Mouse (Mus musculus) midbrain, embryonic 10.5 days (tissue): ENCODE measurements around the gene Galntl6. TPM values are rescaled to one million over a fixed set of nuclear protein-coding genes. Genes with fewer than 3 reads are reported as not detected.

Experiments
- DNase-seq: peaks from one replicate; pipeline ENCODE4 v3.0.0-alpha.2; 2017; ENCODE audit warnings: low spot score
- H3K27ac ChIP-seq: fragments of 300-500 bp; sonication (generic); replicated peaks from 2 replicates; pipeline ENCODE4 v1.5.1; 2016; ENCODE audit warnings: mild to moderate bottlenecking
- H3K27me3 ChIP-seq: fragments of 300-500 bp; sonication (generic); 2 replicates; pipeline ENCODE4 v1.6.1; 2016; ENCODE audit warnings: low read depth, mild to moderate bottlenecking; ENCODE audit not compliant: poor library complexity, severe bottlenecking
- H3K36me3 ChIP-seq: fragments of 300-500 bp; sonication (generic); 2 replicates; pipeline ENCODE4 v1.6.1; 2016; ENCODE audit warnings: mild to moderate bottlenecking, moderate library complexity
- H3K4me1 ChIP-seq: fragments of 300-500 bp; sonication (generic); 2 replicates; pipeline ENCODE4 v1.6.1; 2016
- H3K4me3 ChIP-seq: fragments of 300-500 bp; sonication (generic); 2 replicates; pipeline ENCODE4 v1.5.1; 2016; ENCODE audit warnings: mild to moderate bottlenecking, moderate library complexity
- H3K9me3 ChIP-seq: fragments of 300-500 bp; sonication (generic); replicated peaks from 2 replicates; pipeline ENCODE4 v1.6.1; 2016; ENCODE audit warnings: mild to moderate bottlenecking
- WGBS: fragments of 180-500 bp; shearing (Covaris S2); methylation state at CpG from one replicate; pipeline ENCODE4 v1.1.7; 2016; 5-methylcytosine and 5-hydroxymethylcytosine counted together
- polyA plus RNA-seq: library from polyadenylated mRNA; unstranded; fragments of >200 nt; fragmentation: Nextera tagmentation; extraction: Ambion mirVana; gene quantifications from 2 replicates; pipeline ENCODE4 v1.2.1, GENCODE M21; 2016

Gene Galntl6
- polyA plus RNA-seq, 1 experiment from 2014 or later = 0.37 TPM

DNA sequence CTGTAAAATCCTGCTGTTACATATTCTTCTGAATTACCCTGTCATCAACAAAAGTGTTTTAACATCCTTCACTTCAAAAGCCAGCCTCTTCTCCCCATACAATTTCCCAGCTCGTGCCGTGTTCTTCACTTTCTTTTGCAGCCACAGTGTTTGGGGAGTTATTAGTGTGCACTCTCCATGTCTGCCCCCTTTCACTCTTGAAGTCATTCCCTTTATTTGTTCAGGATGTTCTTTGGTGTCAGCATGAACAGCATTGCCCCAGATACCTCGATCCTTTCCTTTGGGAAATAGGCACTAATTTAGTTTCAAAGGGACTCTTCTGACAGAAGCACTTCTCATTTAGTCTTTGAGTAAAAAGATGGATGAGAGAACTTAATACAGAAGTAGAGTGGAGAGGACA lies 939.6 kb downstream of the Galntl6 start:
- Histone ChIP-seq H3K36me3 (no peaks in the 10 kb centered on the region), H3K4me1 (no peaks in the 10 kb centered on the region), H3K27ac (no peak overlapping the region), H3K4me3 (no peak overlapping the region), H3K9me3 (no peaks in the 10 kb centered on the region), H3K27me3 (no peaks in the 10 kb centered on the region)
- WGBS = 76% methylated on average over 3 of the region's 3 CpGs
- DNase-seq = no peak

DNA sequence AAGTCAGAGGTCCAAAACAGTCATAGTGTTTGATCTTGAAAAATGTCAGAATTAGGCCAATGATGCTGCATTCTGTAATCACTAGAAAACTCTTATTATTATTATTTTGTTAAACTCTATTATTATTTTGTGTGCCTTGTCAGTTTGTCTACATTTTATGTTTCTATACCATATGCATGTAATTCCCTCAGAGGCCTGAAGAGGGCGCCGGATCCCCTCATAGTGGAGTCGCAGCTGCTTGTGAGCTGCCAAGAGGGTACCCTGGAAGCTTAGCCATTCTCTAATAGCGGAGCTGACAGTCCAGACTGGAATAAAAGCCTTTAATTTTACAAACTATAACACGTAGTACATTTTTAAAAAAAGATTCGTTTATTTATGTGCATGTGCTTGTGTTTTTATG lies 945.8 kb downstream of the Galntl6 start:
- H3K9me3 ChIP-seq = no peaks in the 10 kb centered on the region
- no peak overlapping the region for H3K4me3 ChIP-seq
- no peak overlapping the region for H3K27ac ChIP-seq
- peaks cover 9% of the 10 kb centered on the region for H3K4me1 ChIP-seq
- DNase-seq = peak; percentile 38
- no peaks in the 10 kb centered on the region for H3K36me3 ChIP-seq
- no peaks in the 10 kb centered on the region for H3K27me3 ChIP-seq
- 16% methylated on average over 6 of the region's 6 CpGs for WGBS

DNA sequence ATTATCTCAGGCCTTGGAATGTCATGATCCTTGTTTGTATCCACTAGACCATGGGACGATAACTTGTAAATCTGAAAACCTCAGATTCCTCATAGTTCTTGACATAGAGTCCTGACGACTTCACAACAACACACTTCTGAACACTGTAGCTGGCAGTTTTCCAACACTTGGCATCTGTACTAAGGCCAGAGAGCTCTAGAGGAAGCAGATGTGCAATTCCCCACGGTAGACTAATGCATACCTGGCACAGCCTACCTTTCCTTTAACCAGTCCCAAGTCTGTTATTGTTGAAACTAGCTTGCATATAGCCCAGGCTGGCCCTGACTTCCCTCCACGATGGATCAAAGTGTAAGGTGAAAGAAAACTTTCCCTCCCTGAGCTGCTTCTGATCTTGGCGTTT lies 946.9 kb downstream of the Galntl6 start:
- no peaks in the 10 kb centered on the region for H3K9me3 ChIP-seq
- no peaks in the 10 kb centered on the region for H3K27me3 ChIP-seq
- peaks cover 16% of the 10 kb centered on the region for H3K4me1 ChIP-seq
- H3K36me3 ChIP-seq = no peaks in the 10 kb centered on the region
- DNase-seq = no peak
- H3K4me3 ChIP-seq = no peak overlapping the region
- no peak overlapping the region for H3K27ac ChIP-seq
- whole genome bisulfite sequencing = 71% methylated on average over 5 of the region's 5 CpGs

- no peak for DNase-seq
- no peaks in the 10 kb centered on the region for H3K27me3 ChIP-seq
- no peaks in the 10 kb centered on the region for H3K36me3 ChIP-seq
- no peak overlapping the region for H3K4me3 ChIP-seq
- 35% methylated on average over 12 of the region's 12 CpGs for WGBS
- peaks cover 39% of the 10 kb centered on the region for H3K4me1 ChIP-seq
- H3K27ac ChIP-seq = no peak overlapping the region
- no peaks in the 10 kb centered on the region for H3K9me3 ChIP-seq
Measured at GRCm38 (mm10) chr8:57962286-57963110, 949.9 kb downstream of the Galntl6 start.

GRCm38 (mm10) chr8:57959136-57959535 lies 953.3 kb downstream of the Galntl6 start:
- DNase-seq = no peak
- Histone ChIP-seq H3K27me3 (no peaks in the 10 kb centered on the region), H3K27ac (no peak overlapping the region), H3K4me1 (peaks cover 39% of the 10 kb centered on the region), H3K9me3 (no peaks in the 10 kb centered on the region), H3K4me3 (no peak overlapping the region), H3K36me3 (no peaks in the 10 kb centered on the region)
- WGBS = 63% methylated on average over 3 of the region's 3 CpGs

DNA sequence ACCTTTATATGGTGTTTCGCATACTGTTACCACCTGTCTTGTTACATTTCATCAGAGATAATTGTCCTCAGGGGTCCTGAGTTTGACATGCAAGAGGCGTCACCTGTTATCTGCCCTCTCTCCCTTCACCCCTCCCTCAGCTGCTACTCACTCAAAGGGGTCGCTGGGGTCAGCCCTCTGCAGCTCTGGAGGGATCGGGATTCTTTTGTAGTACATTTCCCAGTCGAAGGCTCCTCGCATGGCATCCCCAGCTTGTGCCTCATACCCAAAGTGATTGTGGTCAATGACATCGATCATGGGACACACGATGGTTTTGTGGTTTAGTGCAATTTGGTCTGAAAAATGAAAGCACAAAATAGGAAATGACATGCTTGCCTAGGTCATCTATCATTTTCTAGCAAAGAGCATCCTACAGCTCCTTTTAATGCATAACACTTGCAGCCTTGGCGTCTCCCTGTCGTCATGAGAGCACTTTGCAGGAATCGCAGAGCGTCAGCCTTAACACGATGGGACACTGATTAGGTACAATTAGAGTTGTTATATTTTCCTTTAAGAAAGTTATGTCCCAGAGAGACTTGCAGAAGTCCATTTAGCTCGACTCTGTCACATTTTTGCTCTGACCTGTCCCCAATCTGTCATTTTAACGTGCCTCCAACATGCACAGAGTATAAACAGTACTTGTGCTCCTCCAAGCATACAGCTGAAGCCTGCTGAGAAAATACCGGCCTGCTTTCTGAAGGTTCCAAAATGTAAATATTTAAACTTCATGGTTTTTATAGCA lies 954.1 kb downstream of the Galntl6 start:
- Histone ChIP-seq H3K27me3 (no peaks in the 10 kb centered on the region), H3K36me3 (no peaks in the 10 kb centered on the region), H3K9me3 (no peaks in the 10 kb centered on the region), H3K27ac (no peak overlapping the region), H3K4me1 (peaks cover 44% of the 10 kb centered on the region), H3K4me3 (no peak overlapping the region)
- WGBS = 40% methylated on average over 16 of the region's 16 CpGs
- DNase-seq = peak; percentile 31

GRCm38 (mm10) chr8:57955501-57955900 lies 956.9 kb downstream of the Galntl6 start:
- DNase-seq = no peak
- WGBS = 90% methylated on average over 7 of the region's 7 CpGs

GRCm38 (mm10) chr8:57941113-57941512 lies 971.3 kb downstream of the Galntl6 start:
- DNase-seq = no peak
- H3K27ac ChIP-seq = no peak overlapping the region
- no peaks in the 10 kb centered on the region for H3K36me3 ChIP-seq
- H3K4me1 ChIP-seq = no peaks in the 10 kb centered on the region
- 72% methylated on average over 2 of the region's 2 CpGs for WGBS
- no peaks in the 10 kb centered on the region for H3K9me3 ChIP-seq
- H3K27me3 ChIP-seq = no peaks in the 10 kb centered on the region
- H3K4me3 ChIP-seq = no peak overlapping the region

More at GRCm38 (mm10) chr8:57955501-57955900, 956.9 kb downstream of the Galntl6 start:
- Histone ChIP-seq H3K27ac (no peak overlapping the region), H3K4me1 (peaks cover 30% of the 10 kb centered on the region), H3K36me3 (no peaks in the 10 kb centered on the region), H3K9me3 (no peaks in the 10 kb centered on the region), H3K27me3 (no peaks in the 10 kb centered on the region), H3K4me3 (no peak overlapping the region)

DNA sequence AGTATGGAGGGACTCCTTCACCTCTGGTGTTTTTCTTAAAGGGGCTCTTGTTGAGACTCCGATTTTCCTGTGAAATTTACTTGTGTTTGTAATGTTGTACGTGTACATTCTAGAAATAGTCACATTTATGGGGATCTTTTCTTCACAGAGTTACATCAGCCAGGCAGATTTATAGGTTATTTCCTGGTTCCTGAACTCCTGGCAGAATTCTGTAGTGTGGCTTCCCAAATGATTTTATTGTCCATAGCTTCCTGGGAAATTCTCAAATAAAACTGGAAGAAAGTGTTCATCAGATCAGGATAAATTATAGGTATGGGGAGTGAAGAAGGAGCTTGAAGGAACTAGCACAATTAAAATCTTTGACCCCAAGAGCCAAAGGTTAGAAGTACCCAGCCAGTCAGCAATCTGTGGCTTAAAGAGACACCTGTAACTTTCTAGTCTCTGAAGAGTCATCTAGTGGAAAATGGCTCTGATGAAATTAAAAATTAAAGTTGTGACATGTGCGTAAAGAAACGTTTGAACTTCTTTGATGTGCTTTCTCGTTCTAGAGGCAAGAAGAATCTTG lies 972.5 kb downstream of the Galntl6 start:
- no peak overlapping the region for H3K4me3 ChIP-seq
- H3K27me3 ChIP-seq = no peaks in the 10 kb centered on the region
- no peaks in the 10 kb centered on the region for H3K36me3 ChIP-seq
- no peaks in the 10 kb centered on the region for H3K4me1 ChIP-seq
- WGBS = 83% methylated on average over 5 of the region's 5 CpGs
- no peaks in the 10 kb centered on the region for H3K9me3 ChIP-seq
- DNase-seq = no peak
- H3K27ac ChIP-seq = no peak overlapping the region

DNA sequence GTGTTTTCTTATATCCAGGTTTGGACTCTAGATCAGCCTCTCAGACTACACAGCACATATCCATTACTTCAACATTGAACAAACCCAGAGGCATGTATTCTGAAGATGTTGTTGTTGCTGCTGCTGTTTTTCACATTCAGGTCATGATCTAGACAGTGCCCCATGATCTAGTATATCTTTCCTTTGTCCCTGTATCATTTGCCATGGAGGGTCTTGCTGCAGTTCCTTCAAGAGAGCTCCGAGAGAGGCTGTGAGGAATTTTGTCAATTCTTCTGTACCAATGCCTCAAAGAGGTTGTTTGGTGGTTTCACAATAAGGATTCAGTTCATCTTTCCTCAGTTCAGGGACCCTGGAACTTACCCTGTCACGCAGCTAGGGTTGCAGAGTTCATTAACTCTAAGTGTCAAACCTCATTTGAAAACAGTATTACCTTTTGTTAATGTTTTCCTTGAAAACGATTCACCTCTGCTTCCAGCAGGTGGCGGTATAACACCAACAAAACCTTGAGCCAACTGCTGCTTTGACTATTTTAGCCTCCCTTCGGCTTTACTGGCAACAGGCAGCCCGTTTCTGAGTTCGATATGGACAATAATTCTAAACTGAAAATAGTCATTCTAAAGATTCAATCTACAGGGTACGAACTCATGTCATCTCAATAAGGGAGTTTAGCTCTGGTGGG lies 973.1 kb downstream of the Galntl6 start:
- Histone ChIP-seq H3K27ac (no peak overlapping the region), H3K36me3 (no peaks in the 10 kb centered on the region), H3K27me3 (no peaks in the 10 kb centered on the region), H3K9me3 (no peaks in the 10 kb centered on the region), H3K4me1 (no peaks in the 10 kb centered on the region), H3K4me3 (no peak overlapping the region)
- DNase-seq = peak; percentile 63
- WGBS = 27% methylated on average over 8 of the region's 8 CpGs

GRCm38 (mm10) chr8:57927074-57927473 lies 985.4 kb downstream of the Galntl6 start:
- peaks cover 27% of the 10 kb centered on the region; the same call in 1 of the 2 replicates for H3K27me3 ChIP-seq
- peaks cover 24% of the 10 kb centered on the region for H3K4me1 ChIP-seq
- no peak for DNase-seq
- WGBS = 86% methylated on average over 6 of the region's 6 CpGs
- no peak overlapping the region for H3K27ac ChIP-seq
- no peak overlapping the region for H3K4me3 ChIP-seq
- no peaks in the 10 kb centered on the region for H3K36me3 ChIP-seq
- H3K9me3 ChIP-seq = no peaks in the 10 kb centered on the region

- no peak for DNase-seq
Measured at GRCm38 (mm10) chr8:57923556-57923955, 988.9 kb downstream of the Galntl6 start.

More at GRCm38 (mm10) chr8:57923556-57923955, 988.9 kb downstream of the Galntl6 start:
- no peaks in the 10 kb centered on the region for H3K36me3 ChIP-seq
- H3K4me1 ChIP-seq = peaks cover 53% of the 10 kb centered on the region
- peak overlapping the region; percentile 71; the same call in 1 of the 2 replicates for H3K27ac ChIP-seq
- no peaks in the 10 kb centered on the region for H3K9me3 ChIP-seq
- no peak overlapping the region for H3K4me3 ChIP-seq
- peaks cover 47% of the 10 kb centered on the region for H3K27me3 ChIP-seq
- WGBS = 39% methylated on average over 6 of the region's 6 CpGs
